Mouse (Mus musculus): ENCODE results near the gene Tfap4. TPM values are rescaled to one million over a fixed set of nuclear protein-coding genes. Genes with fewer than 3 reads are reported as not detected.
A peak's percentile ranks its signal among the peaks of the same experiment; 100 is the strongest.

Tfap4 gene
- polyA plus RNA-seq, 1 experiment: 1.9 TPM

DNA sequence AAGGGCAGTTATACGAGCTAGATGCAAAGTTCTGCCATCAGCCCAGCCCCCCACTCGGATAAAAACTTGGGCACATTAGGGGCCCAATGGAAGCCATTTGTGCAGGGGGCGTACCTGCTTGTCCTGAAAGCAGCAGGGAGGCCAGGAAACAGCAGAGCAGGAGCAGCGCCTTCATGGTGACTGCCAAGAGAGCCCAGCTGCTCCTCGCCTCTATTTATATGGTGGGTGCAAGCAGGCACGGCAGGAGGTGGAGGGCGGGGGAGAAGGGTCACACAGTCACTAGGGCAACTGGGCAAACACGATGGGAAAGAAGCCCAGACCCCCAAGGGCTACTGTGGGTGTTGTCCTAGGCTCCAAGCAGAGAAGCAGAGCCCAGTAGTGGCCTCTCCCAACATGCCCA, 36.8 kb downstream of the Tfap4 start:
- Histone ChIP-seq H3K36me3 (ENCODE audit: control insufficient read depth, insufficient read depth, low read length) (no peaks in the 10 kb centered on the region), H3K4me3 (ENCODE audit: control insufficient read depth, low read depth, low read length) (no peak overlapping the region), H3K27me3 (ENCODE audit: control insufficient read depth, insufficient read depth, low read length) (no peaks in the 10 kb centered on the region), H3K4me1 (ENCODE audit: control insufficient read depth, insufficient read depth, low read length) (peaks cover 5% of the 10 kb centered on the region; the same call in 1 of the 2 replicates), H3K27ac (ENCODE audit: control insufficient read depth, insufficient read depth, low read depth, low read length) (no peak overlapping the region)
- no peak for TF ChIP-seq POLR2A (IDR thresholded peaks at IDR 0.05; ENCODE audit: control insufficient read depth, low read depth, low read length)
- no peak for TF ChIP-seq CTCF (IDR thresholded peaks at IDR 0.05; ENCODE audit: control insufficient read depth, insufficient read depth, insufficient replicate concordance, low read depth, low read length)

DNA sequence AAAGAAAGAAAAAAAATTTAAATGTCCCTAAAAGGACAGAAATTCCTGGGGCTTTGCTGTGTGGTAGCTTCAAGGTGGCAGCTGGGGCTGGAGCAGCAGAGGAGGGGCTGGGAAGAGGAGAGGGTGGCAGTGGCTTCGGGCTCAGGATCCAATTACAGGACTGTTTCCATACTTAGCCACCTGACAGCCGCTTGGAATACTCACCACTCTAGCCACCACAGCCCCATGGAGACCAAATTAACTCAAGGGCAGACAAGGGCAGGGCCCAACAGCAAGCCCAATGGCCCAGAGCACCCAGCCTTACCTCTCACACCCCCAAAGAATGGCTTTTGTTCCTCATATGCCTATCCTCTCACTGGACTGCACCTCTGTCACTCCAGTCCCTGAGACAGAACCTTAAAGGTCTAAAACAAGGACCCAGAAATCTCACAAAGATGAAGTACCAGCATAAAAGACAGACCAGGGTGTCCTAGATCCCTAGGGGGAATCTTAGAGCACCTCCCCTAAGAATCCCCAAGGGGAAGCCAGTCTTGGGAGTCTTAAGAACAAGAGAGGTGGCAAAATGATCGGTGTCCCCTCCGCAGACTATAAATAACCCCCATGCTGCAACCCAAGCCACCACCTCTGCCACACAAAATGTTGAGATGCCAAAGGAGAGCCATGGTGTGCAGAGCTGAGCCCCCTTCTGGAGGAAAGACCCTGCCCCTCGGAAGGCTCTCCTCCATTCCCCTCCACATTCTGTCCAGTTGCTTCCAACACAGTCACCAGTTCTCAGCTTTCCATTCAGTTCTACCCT, 37.7 kb downstream of the Tfap4 start:
- H3K4me1 ChIP-seq (ENCODE audit: control insufficient read depth, insufficient read depth, low read length): peaks cover 5% of the 10 kb centered on the region; the same call in 1 of the 2 replicates
- H3K27ac ChIP-seq (ENCODE audit: control insufficient read depth, insufficient read depth, low read depth, low read length): no peak overlapping the region
- H3K4me3 ChIP-seq (ENCODE audit: control insufficient read depth, low read depth, low read length): no peak overlapping the region
- no peaks in the 10 kb centered on the region for H3K27me3 ChIP-seq (ENCODE audit: control insufficient read depth, insufficient read depth, low read length)
- no peaks in the 10 kb centered on the region for H3K36me3 ChIP-seq (ENCODE audit: control insufficient read depth, insufficient read depth, low read length)
- TF ChIP-seq POLR2A (IDR thresholded peaks at IDR 0.05; ENCODE audit: control insufficient read depth, low read depth, low read length) (no peak), CTCF (IDR thresholded peaks at IDR 0.05; ENCODE audit: control insufficient read depth, insufficient read depth, insufficient replicate concordance, low read depth, low read length) (no peak)

DNA sequence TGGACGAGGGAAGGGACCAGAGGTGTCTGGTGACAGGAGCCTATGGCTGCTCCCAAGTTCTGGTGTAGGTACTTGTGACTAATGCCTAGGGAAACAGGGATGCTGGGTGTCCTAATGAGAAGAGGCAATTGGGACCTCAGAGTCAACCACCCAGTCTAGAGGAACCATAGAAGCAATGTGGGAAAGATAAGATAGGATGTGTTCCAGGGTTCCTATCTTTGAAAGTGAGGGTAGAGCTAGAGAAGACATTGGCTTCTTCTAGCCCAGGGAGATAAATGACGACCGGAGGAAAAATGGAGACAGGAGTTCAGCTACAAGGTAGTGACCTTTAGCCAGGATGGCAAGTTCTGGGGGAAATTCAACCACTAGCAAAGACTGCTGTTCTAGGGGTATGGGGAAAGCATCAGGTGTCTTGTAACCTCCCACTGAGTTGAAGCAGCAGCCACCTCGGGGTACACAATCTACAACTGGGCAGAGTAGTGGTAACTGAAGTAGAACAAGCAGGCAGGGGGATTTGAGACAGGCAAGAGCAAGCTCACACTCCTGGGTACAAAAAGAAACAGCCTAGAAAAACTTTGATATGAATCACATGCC, 38.5 kb downstream of the Tfap4 start:
- peaks cover 5% of the 10 kb centered on the region; the same call in 1 of the 2 replicates for H3K4me1 ChIP-seq (ENCODE audit: control insufficient read depth, insufficient read depth, low read length)

DNA sequence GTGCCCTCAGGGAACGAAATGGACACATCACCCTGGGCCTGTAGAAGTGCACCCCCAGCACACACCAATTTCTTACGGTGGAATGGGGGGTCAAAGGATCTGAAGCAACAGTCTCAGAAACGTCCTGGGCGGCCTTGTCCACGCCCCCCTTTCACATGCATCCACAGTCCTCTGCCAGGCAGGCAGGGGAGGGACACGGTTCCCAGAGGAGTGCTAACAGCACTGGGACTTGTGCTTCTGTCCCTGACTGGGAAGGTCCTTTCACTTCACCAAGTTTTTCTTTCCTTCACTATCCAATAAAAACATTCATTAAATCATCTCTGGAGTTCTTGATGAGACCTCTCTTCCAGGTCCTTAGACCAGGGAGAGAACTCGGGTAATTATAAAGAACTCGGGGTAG, 39.0 kb downstream of the Tfap4 start:
- Histone ChIP-seq H3K36me3 (ENCODE audit: control insufficient read depth, insufficient read depth, low read length) (no peaks in the 10 kb centered on the region), H3K4me3 (ENCODE audit: control insufficient read depth, low read depth, low read length) (peak overlapping the region; percentile 1)

More for the DNA sequence above, 38.5 kb downstream of the Tfap4 start:
- TF ChIP-seq POLR2A (IDR thresholded peaks at IDR 0.05; ENCODE audit: control insufficient read depth, low read depth, low read length) (no peak), CTCF (IDR thresholded peaks at IDR 0.05; ENCODE audit: control insufficient read depth, insufficient read depth, insufficient replicate concordance, low read depth, low read length) (no peak)
- no peaks in the 10 kb centered on the region for H3K27me3 ChIP-seq (ENCODE audit: control insufficient read depth, insufficient read depth, low read length)
- no peaks in the 10 kb centered on the region for H3K36me3 ChIP-seq (ENCODE audit: control insufficient read depth, insufficient read depth, low read length)
- H3K27ac ChIP-seq (ENCODE audit: control insufficient read depth, insufficient read depth, low read depth, low read length): no peak overlapping the region
- no peak overlapping the region for H3K4me3 ChIP-seq (ENCODE audit: control insufficient read depth, low read depth, low read length)

DNA sequence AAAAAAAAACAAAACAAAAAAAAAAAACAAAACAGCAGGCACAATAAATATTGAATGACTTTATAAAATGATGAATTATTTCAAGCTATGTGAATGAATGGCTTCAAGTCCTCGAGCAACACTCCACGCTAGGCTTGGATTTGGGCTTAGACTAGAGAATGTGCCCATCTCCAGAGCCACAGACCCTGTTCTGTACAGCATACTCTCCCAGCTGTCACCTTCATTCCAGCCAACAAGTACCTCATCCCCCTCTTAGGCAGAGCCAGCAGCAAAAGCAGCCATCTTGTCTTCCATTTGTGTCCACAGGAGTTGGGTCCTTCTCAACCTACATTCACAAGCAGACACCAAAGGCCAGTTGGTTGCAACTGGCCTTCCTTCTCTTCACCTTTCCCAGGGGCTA, 39.8 kb downstream of the Tfap4 start:
- TF ChIP-seq CTCF (IDR thresholded peaks at IDR 0.05; ENCODE audit: control insufficient read depth, insufficient read depth, insufficient replicate concordance, low read depth, low read length) (no peak), POLR2A (IDR thresholded peaks at IDR 0.05; ENCODE audit: control insufficient read depth, low read depth, low read length) (no peak)
- Histone ChIP-seq H3K27me3 (ENCODE audit: control insufficient read depth, insufficient read depth, low read length) (no peaks in the 10 kb centered on the region), H3K4me3 (ENCODE audit: control insufficient read depth, low read depth, low read length) (no peak overlapping the region; the same call in 1 of the 2 replicates), H3K27ac (ENCODE audit: control insufficient read depth, insufficient read depth, low read depth, low read length) (no peak overlapping the region), H3K4me1 (ENCODE audit: control insufficient read depth, insufficient read depth, low read length) (peaks cover 3% of the 10 kb centered on the region; the same call in 1 of the 2 replicates), H3K36me3 (ENCODE audit: control insufficient read depth, insufficient read depth, low read length) (no peaks in the 10 kb centered on the region)

More for the DNA sequence above, 39.0 kb downstream of the Tfap4 start:
- H3K27me3 ChIP-seq (ENCODE audit: control insufficient read depth, insufficient read depth, low read length): no peaks in the 10 kb centered on the region
- no peak for TF ChIP-seq POLR2A (IDR thresholded peaks at IDR 0.05; ENCODE audit: control insufficient read depth, low read depth, low read length)
- no peak for TF ChIP-seq CTCF (IDR thresholded peaks at IDR 0.05; ENCODE audit: control insufficient read depth, insufficient read depth, insufficient replicate concordance, low read depth, low read length)
- no peak overlapping the region for H3K27ac ChIP-seq (ENCODE audit: control insufficient read depth, insufficient read depth, low read depth, low read length)
- peaks cover 5% of the 10 kb centered on the region; the same call in 1 of the 2 replicates for H3K4me1 ChIP-seq (ENCODE audit: control insufficient read depth, insufficient read depth, low read length)

DNA sequence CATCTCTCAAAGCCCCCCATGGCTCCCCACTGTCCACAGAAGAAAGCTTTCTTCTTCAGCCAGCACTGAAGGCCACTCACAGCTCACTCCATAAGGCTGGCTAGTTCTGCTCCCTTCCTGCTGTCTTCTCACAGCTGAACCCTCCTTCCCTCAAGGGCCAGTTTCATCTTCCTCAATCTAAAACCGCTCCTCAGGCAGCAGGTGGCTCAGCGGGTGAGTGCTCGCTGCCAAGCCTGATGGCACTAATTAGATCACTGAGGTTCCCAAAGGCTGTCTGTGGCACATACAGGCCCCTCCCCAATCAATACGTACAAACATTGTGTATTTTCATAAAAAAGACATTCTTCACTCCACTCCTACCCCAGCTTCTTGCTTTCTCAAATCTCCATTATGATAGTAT, 40.5 kb downstream of the Tfap4 start:
- TF ChIP-seq POLR2A (IDR thresholded peaks at IDR 0.05; ENCODE audit: control insufficient read depth, low read depth, low read length) (no peak), CTCF (IDR thresholded peaks at IDR 0.05; ENCODE audit: control insufficient read depth, insufficient read depth, insufficient replicate concordance, low read depth, low read length) (no peak)
- H3K4me1 ChIP-seq (ENCODE audit: control insufficient read depth, insufficient read depth, low read length): peaks cover 3% of the 10 kb centered on the region; the same call in 1 of the 2 replicates
- H3K27ac ChIP-seq (ENCODE audit: control insufficient read depth, insufficient read depth, low read depth, low read length): no peak overlapping the region
- H3K4me3 ChIP-seq (ENCODE audit: control insufficient read depth, low read depth, low read length): no peak overlapping the region
- H3K27me3 ChIP-seq (ENCODE audit: control insufficient read depth, insufficient read depth, low read length): no peaks in the 10 kb centered on the region
- no peaks in the 10 kb centered on the region for H3K36me3 ChIP-seq (ENCODE audit: control insufficient read depth, insufficient read depth, low read length)

DNA sequence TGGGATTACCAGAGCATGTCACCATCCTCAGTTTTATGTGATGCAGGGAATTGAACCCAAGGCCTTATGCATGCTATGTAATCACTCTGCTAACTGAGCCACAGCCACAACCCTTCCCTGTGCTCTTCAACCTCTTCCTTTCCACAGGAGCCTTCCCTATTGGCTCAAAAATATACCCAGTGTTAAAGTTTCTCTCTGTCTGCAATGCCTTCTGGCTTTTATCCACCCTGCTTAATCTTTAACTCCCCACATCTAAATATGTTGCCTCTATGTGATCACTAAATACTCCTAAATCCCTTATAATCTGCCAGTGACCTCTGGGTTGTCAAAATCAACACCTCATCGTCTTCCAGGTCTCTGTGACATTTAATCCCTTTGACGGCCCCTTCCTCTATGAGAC, 41.7 kb downstream of the Tfap4 start:
- Histone ChIP-seq H3K27ac (ENCODE audit: control insufficient read depth, insufficient read depth, low read depth, low read length) (no peak overlapping the region), H3K4me3 (ENCODE audit: control insufficient read depth, low read depth, low read length) (no peak overlapping the region), H3K27me3 (ENCODE audit: control insufficient read depth, insufficient read depth, low read length) (no peaks in the 10 kb centered on the region), H3K4me1 (ENCODE audit: control insufficient read depth, insufficient read depth, low read length) (peaks cover 3% of the 10 kb centered on the region; the same call in 1 of the 2 replicates), H3K36me3 (ENCODE audit: control insufficient read depth, insufficient read depth, low read length) (no peaks in the 10 kb centered on the region)
- TF ChIP-seq CTCF (IDR thresholded peaks at IDR 0.05; ENCODE audit: control insufficient read depth, insufficient read depth, insufficient replicate concordance, low read depth, low read length) (no peak), POLR2A (IDR thresholded peaks at IDR 0.05; ENCODE audit: control insufficient read depth, low read depth, low read length) (no peak)
